Mouse (Mus musculus) G1E (cell line): ENCODE measurements around the gene Chst3. TPM values are rescaled to one million over a fixed set of nuclear protein-coding genes. Genes with fewer than 3 reads are reported as not detected.
"Not testable (repeated sequence)": the region's sequence is repeated elsewhere in the genome, so short reads cannot be mapped to it uniquely, and the experiment has no call there.

Experiments
- ATAC-seq: 2 replicates; pipeline ENCODE4 v1.8.0; 2016; ENCODE audit warnings: mild to moderate bottlenecking; ENCODE audit not compliant: insufficient number of reproducible peaks, poor library complexity, low FRiP score, severe bottlenecking; ENCODE audit errors: extremely low read depth
- DNase-seq: peaks from one replicate; pipeline ENCODE4 v3.0.0; 2012; ENCODE audit warnings: low spot score
- H3K27me3 ChIP-seq: 2 replicates; pipeline ENCODE4 v1.6.1; 2012; ENCODE audit warnings: mild to moderate bottlenecking, low read length, inconsistent platforms; ENCODE audit not compliant: insufficient read depth
- H3K36me3 ChIP-seq: replicated peaks from 2 replicates; pipeline ENCODE3; 2012; ENCODE audit warnings: mild to moderate bottlenecking, inconsistent platforms
- H3K4me1 ChIP-seq: 2 replicates; pipeline ENCODE4 v1.6.1; 2012; ENCODE audit warnings: low read depth, low read length, inconsistent platforms, mixed read lengths; ENCODE audit not compliant: insufficient read depth
- H3K4me3 ChIP-seq: 2 replicates; pipeline ENCODE4 v1.5.1; 2012; ENCODE audit warnings: low read depth, mild to moderate bottlenecking, inconsistent platforms, low read length, moderate library complexity, mixed read lengths
- H3K9me3 ChIP-seq: replicated peaks from 2 replicates; pipeline ENCODE4 v1.6.1; 2012; ENCODE audit warnings: inconsistent platforms
- CTCF ChIP-seq: IDR thresholded peaks from 2 replicates; pipeline ENCODE4 v1.5.1; 2012; ENCODE audit warnings: low read depth, low read length, inconsistent platforms, mixed read lengths
- GATA1 ChIP-seq: IDR thresholded peaks from 2 replicates; pipeline ENCODE4 v1.6.1; 2012; ENCODE audit warnings: borderline replicate concordance, low read length, inconsistent platforms, mixed read lengths
- GATA2 ChIP-seq: IDR thresholded peaks from 2 replicates; pipeline ENCODE4 v1.6.1; 2012; ENCODE audit warnings: low read depth, low read length, inconsistent platforms, borderline replicate concordance
- POLR2AphosphoS5 ChIP-seq: IDR thresholded peaks from 2 replicates; pipeline ENCODE4 v1.6.1; 2012; ENCODE audit warnings: low read depth, low read length, inconsistent platforms; ENCODE audit not compliant: insufficient replicate concordance
- TAL1 ChIP-seq: conservative IDR thresholded peaks from 2 replicates; pipeline ENCODE4 v1.6.1; 2012; ENCODE audit warnings: low read depth, low read length, inconsistent platforms, mixed read lengths
- polyA plus RNA-seq: library from polyadenylated mRNA; stranded (reverse); fragments of >175 nt; gene quantifications from 2 replicates; pipeline ENCODE4 v1.2.3, GENCODE M21; 2012
- total RNA-seq, 2 experiments: library from RNA; stranded (forward) in 1 of 2; stranded (reverse) in 1 of 2; fragments of 200-1000 nt in 1 of 2; fragments of >200 nt in 1 of 2; fragmentation: Nextera tagmentation in 1 of 2; gene quantifications; 2 replicates each; pipeline ENCODE4 v1.2.3; 2014 to 2017

Chst3 gene
- total and polyA plus RNA-seq, 3 experiments, result 0.11 TPM; not detected in 2

- DNase-seq, result no peak
- Histone ChIP-seq H3K4me1 (no peaks in the 10 kb centered on the region), H3K4me3 (no peak overlapping the region), H3K36me3 (no peaks in the 10 kb centered on the region), H3K27me3 (no peaks in the 10 kb centered on the region), H3K9me3 (no peaks in the 10 kb centered on the region)
- no peak for ATAC-seq
- TF ChIP-seq TAL1, result no peak
- TF ChIP-seq CTCF, result peak; percentile 37; the same call in 1 of the 2 replicates
- TF ChIP-seq POLR2AphosphoS5, result no peak
- no peak for TF ChIP-seq GATA1
- no peak for TF ChIP-seq GATA2
Observed at GRCm38 (mm10) chr10:60237475-60238154, 18.6 kb upstream of the Chst3 start.

- H3K9me3 ChIP-seq, H3K36me3 ChIP-seq, H3K4me3 ChIP-seq, ATAC-seq, H3K4me1 ChIP-seq, H3K27me3 ChIP-seq, DNase-seq: not testable (repeated sequence)
Observed at GRCm38 (mm10) chr10:60235876-60236275, 16.8 kb upstream of the Chst3 start.

GRCm38 (mm10) chr10:60234006-60234405, 14.9 kb upstream of the Chst3 start:
- ATAC-seq, result no peak
- no peaks in the 10 kb centered on the region for H3K27me3 ChIP-seq
- no peak for DNase-seq
- H3K4me3 ChIP-seq, result no peak overlapping the region
- H3K4me1 ChIP-seq, result no peaks in the 10 kb centered on the region
- H3K9me3 ChIP-seq, result no peaks in the 10 kb centered on the region
- H3K36me3 ChIP-seq, result no peaks in the 10 kb centered on the region
- no peak for TF ChIP-seq GATA1
- TF ChIP-seq TAL1, result no peak
- no peak for TF ChIP-seq POLR2AphosphoS5
- TF ChIP-seq CTCF, result no peak
- no peak for TF ChIP-seq GATA2

- H3K36me3 ChIP-seq, result no peaks in the 10 kb centered on the region
- H3K4me3 ChIP-seq, result no peak overlapping the region
- TF ChIP-seq POLR2AphosphoS5, result no peak
- no peak for TF ChIP-seq TAL1
- TF ChIP-seq GATA1, result no peak
- TF ChIP-seq GATA2, result no peak
- no peak for TF ChIP-seq CTCF
- DNase-seq (no peak), ATAC-seq (no peak)
- H3K4me1 ChIP-seq, result no peaks in the 10 kb centered on the region
- H3K27me3 ChIP-seq, result no peaks in the 10 kb centered on the region
- no peaks in the 10 kb centered on the region for H3K9me3 ChIP-seq
Observed at GRCm38 (mm10) chr10:60230321-60231088, 11.4 kb upstream of the Chst3 start.

GRCm38 (mm10) chr10:60229113-60229512, 10.1 kb upstream of the Chst3 start:
- no peak for DNase-seq
- no peaks in the 10 kb centered on the region for H3K9me3 ChIP-seq
- H3K4me3 ChIP-seq, result no peak overlapping the region
- no peaks in the 10 kb centered on the region for H3K36me3 ChIP-seq
- H3K27me3 ChIP-seq, result no peaks in the 10 kb centered on the region
- ATAC-seq, result no peak
- H3K4me1 ChIP-seq, result no peaks in the 10 kb centered on the region
- TF ChIP-seq GATA2, result no peak
- TF ChIP-seq POLR2AphosphoS5, result no peak
- TF ChIP-seq CTCF, result no peak
- TF ChIP-seq GATA1, result no peak
- no peak for TF ChIP-seq TAL1

GRCm38 (mm10) chr10:60227666-60228065, 8.6 kb upstream of the Chst3 start:
- H3K36me3 ChIP-seq, result no peaks in the 10 kb centered on the region
- no peak for TF ChIP-seq TAL1
- TF ChIP-seq GATA1, result no peak
- TF ChIP-seq GATA2, result no peak
- TF ChIP-seq POLR2AphosphoS5, result no peak
- no peak for TF ChIP-seq CTCF
- no peaks in the 10 kb centered on the region for H3K27me3 ChIP-seq
- DNase-seq (no peak), ATAC-seq (no peak)
- no peaks in the 10 kb centered on the region for H3K9me3 ChIP-seq
- H3K4me1 ChIP-seq, result no peaks in the 10 kb centered on the region
- no peak overlapping the region for H3K4me3 ChIP-seq
